Mouse (Mus musculus) thymus, adult 2 months (tissue): Measurements from ENCODE around the gene Fam222b. TPM values are rescaled to one million over a fixed set of nuclear protein-coding genes. Genes with fewer than 3 reads are reported as not detected.
A peak's percentile ranks its signal among the peaks of the same experiment; 100 is the strongest.

ENCODE experiments used
- DNase-seq: peaks from one replicate; pipeline ENCODE4 v3.0.0; 2021
- H3K27ac ChIP-seq: fragments of 200-500 bp; 2 replicates; pipeline ENCODE4 v1.5.1; 2012; ENCODE audit warnings: low read length, control low read depth; ENCODE audit not compliant: control insufficient read depth, insufficient read depth
- H3K27me3 ChIP-seq: fragments of 200-500 bp; 2 replicates; pipeline ENCODE4 v1.6.1; 2012; ENCODE audit warnings: mild to moderate bottlenecking, low read length, moderate library complexity, mixed read lengths; ENCODE audit not compliant: control insufficient read depth, insufficient read depth
- H3K36me3 ChIP-seq: fragments of 200-500 bp; 2 replicates; pipeline ENCODE4 v1.6.1; 2012; ENCODE audit warnings: mild to moderate bottlenecking, low read length, moderate library complexity; ENCODE audit not compliant: control insufficient read depth, insufficient read depth
- H3K4me1 ChIP-seq: fragments of 200-500 bp; replicated peaks from 2 replicates; pipeline ENCODE4 v1.6.1; 2012; ENCODE audit warnings: low read length; ENCODE audit not compliant: control insufficient read depth, insufficient read depth
- H3K4me3 ChIP-seq: fragments of 200-500 bp; 2 replicates; pipeline ENCODE4 v1.5.1; 2012; ENCODE audit warnings: mild to moderate bottlenecking, low read length, control low read depth, moderate library complexity; ENCODE audit not compliant: control insufficient read depth, insufficient read depth
- CTCF ChIP-seq: fragments of 200-500 bp; IDR thresholded peaks from 2 replicates; pipeline ENCODE4 v1.5.1; 2012; ENCODE audit warnings: mild to moderate bottlenecking, control low read depth, low read length, moderate library complexity, borderline replicate concordance; ENCODE audit not compliant: control insufficient read depth, poor library complexity, insufficient read depth; ENCODE audit errors: extremely low read depth
- POLR2A ChIP-seq: fragments of 200-500 bp; IDR thresholded peaks from 2 replicates; pipeline ENCODE4 v1.6.1; 2012; ENCODE audit warnings: mild to moderate bottlenecking, low read length, control low read depth, moderate library complexity; ENCODE audit not compliant: control insufficient read depth, poor library complexity, insufficient read depth; ENCODE audit errors: extremely low read depth
- WGBS: fragments of 180-500 bp; shearing (Covaris S2); methylation state at CpG from one replicate; pipeline ENCODE4 v1.1.7; 2018; 5-methylcytosine and 5-hydroxymethylcytosine counted together
- polyA plus RNA-seq: library from polyadenylated mRNA; depleted of rRNA; stranded (reverse); fragments of >200 nt; gene quantifications from 2 replicates; pipeline ENCODE4 v1.2.3, GENCODE M21; 2012; rRNA removed

The Fam222b gene
- polyA plus RNA-seq, 1 experiment = 17.6 TPM

DNA sequence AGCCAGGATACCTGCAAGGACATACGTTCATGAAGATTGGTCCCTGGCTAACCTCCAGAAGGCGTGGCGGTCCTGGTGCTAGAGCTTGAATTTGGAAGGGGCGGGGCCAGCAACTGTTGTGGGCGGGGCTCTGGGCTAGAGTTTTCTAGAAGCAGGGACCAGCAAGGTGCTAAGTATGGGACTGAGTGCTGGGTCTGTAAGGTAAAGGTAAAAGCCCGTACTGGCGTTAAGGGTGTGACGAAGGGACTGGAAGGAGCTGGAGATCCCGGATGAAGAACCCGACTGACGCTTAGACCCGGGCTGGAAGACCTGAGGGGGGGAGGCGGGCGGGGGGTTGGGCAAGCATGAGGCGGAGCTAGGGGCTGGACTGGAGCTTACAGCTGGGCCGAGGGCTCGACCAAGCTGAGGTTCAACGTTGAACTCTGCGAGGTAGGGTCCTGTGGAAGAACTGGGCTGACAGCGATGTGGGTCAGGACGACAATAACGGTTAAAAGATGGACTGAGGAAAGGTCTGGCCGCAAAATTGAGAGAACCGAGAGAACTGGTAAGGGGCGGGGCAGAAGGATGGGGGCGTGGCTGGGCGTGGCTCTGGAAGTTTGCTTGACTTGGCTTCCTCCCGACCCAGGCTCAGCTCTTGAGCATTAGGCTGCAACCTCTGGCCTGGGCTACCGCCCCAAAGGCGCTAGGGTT is 100.1 kb downstream of the Fam222b start:
- Histone ChIP-seq H3K27ac (no peak overlapping the region), H3K4me1 (peaks cover 12% of the 10 kb centered on the region), H3K4me3 (peak overlapping the region; percentile 53), H3K27me3 (peaks cover 6% of the 10 kb centered on the region; the same call in 1 of the 2 replicates), H3K36me3 (no peaks in the 10 kb centered on the region)
- 6% methylated on average over 30 of the region's 30 CpGs for WGBS
- TF ChIP-seq POLR2A = no peak
- no peak for TF ChIP-seq CTCF
- peak; percentile 56 for DNase-seq

DNA sequence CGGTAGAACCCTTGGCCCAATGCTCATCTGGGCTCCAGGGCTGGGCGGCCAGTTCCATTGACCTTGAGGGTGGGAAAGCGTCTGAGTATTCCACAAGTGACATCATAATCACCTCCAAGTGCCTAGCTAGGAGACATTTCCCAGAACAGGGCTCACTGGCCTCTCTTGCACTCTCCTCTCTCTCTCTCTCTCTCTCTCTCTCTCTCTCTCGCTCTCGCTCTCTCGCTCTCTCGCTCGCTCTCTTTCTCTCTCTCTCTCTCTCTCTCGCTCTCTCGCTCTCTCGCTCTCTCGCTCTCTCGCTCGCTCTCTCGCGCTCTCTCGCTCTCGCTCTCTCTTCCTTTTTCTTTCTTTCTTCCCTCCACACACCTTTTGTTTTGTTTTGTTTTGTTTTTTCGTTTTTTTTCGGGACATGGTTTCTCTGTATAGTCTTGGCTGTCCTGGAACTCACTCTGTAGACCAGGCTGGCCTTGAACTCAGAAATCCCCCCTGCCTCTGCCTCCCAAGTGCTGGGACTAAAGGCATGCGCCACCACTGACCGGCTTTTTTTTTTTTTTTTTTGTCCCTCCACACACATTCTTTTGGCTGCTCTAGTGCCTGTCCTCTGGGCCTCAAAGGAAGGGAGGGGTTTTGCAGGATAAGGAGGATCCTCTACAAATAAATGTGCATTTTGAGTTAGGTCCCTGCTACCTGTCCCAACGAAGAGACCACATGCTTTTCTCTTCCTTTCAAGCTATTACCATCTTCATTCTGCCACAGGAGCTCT is 100.8 kb downstream of the Fam222b start:
- Histone ChIP-seq H3K4me1 (peaks cover 10% of the 10 kb centered on the region), H3K27ac (no peak overlapping the region), H3K4me3 (peak overlapping the region; percentile 53), H3K27me3 (no peaks in the 10 kb centered on the region; the same call in 1 of the 2 replicates), H3K36me3 (no peaks in the 10 kb centered on the region)
- TF ChIP-seq POLR2A (no peak), CTCF (no peak)
- no peak for DNase-seq
- 73% methylated on average over 23 of the region's 23 CpGs for WGBS

DNA sequence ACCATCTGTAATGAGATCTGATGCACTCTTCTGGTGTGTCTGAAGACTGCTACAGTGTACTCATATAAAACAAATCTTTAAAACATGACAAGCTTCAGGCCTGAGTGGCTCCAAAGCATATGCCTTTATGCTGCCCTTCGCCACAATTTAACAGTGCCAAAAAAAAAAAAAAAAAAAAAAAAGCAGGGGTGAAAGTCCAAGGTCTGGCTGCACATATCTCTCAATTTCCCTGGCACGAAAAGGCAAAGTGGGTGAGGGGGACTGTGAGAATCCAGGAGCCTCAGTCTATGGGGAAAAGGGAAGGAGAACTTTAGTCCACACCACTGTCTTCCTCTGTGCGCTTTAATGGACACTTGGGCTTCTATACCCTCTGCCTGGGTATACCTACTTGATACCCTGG is 107.9 kb downstream of the Fam222b start:
- no peak for DNase-seq
- no peaks in the 10 kb centered on the region for H3K4me1 ChIP-seq
- H3K27me3 ChIP-seq = no peaks in the 10 kb centered on the region
- WGBS = 96% methylated on average over 3 of the region's 3 CpGs
- H3K36me3 ChIP-seq = peaks cover 22% of the 10 kb centered on the region
- no peak for TF ChIP-seq CTCF
- no peak for TF ChIP-seq POLR2A
- H3K27ac ChIP-seq = no peak overlapping the region
- H3K4me3 ChIP-seq = no peak overlapping the region

DNA sequence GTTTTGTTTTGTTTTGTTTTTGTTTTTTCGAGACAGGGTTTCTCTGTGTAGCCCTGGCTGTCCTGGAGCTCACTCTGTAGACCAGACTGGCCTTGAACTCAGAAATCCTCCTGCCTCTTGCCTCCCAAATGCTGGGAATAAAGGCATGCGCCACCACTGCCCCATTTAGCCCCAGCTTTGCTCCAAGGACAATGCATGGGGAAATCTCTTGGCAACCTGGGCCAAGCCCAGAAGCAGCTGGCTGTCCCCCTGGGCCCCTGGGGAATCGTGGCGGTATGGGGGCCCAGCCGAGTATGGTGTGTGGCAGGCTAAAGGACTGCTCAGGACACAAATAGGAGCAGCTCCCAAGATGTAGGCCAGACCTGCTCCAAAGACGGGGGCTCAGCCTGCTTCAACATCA is 109.8 kb downstream of the Fam222b start:
- 96% methylated on average over 6 of the region's 6 CpGs for WGBS
- Histone ChIP-seq H3K4me3 (no peak overlapping the region), H3K27me3 (no peaks in the 10 kb centered on the region), H3K4me1 (no peaks in the 10 kb centered on the region), H3K36me3 (peaks cover 41% of the 10 kb centered on the region), H3K27ac (no peak overlapping the region)
- no peak for DNase-seq
- TF ChIP-seq POLR2A (no peak), CTCF (no peak)

DNA sequence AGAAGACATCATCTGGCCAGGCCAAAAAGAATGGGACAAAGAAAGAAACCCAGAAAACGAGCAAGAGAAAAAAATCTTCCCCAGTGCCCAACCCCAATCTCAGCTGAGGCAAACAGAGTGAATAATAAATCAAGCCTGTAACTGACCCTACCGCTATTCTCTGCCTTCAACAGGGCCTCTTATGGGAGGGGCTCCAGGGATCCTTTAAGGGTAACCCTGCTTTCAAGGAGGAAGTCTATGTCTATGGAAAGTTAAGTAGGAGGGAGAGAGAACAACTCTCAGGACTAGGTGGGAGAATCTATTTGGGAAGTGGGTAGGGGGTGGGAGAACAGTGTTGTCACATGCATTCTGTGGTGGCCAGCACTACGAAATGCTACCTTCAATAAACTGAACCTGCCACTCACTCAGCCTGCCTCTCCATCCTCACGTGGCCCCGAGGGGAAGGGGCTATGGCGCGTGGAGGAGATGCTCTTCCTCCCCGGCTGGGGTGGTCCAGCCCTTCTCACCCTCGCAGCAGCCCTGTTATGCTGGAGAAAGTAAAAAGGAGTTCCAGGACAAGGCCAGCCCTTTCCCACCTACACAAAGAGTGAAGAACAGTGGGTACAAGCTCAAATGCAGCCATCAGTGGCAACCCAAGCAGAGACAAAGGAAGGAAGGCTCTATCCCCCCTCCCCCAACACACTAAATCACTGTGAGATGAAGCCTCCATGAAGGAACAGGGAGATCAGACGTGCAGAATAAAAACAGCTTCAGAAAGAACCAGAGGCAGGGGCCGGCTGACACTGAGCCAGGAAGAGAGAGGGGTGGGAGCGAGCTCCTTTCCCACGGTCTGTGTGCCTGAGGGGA is 111.1 kb downstream of the Fam222b start:
- no peak overlapping the region for H3K4me3 ChIP-seq
- 93% methylated on average over 13 of the region's 13 CpGs for WGBS
- no peak for DNase-seq
- no peak overlapping the region for H3K27ac ChIP-seq
- no peak for TF ChIP-seq CTCF
- TF ChIP-seq POLR2A = no peak
- H3K36me3 ChIP-seq = peaks cover 54% of the 10 kb centered on the region
- no peaks in the 10 kb centered on the region for H3K4me1 ChIP-seq
- no peaks in the 10 kb centered on the region for H3K27me3 ChIP-seq

Other genes with a start within 250 kb of the Fam222b start
- 5.1 and 6.5 TPM in 2 replicates for gene Pipox, start 200.6 kb upstream of the Fam222b start, polyA plus RNA-seq
- gene Sez6, start 163.9 kb upstream of the Fam222b start, polyA plus RNA-seq = 1.1 TPM in 2 replicates
- gene Phf12, start 111.9 kb upstream of the Fam222b start, polyA plus RNA-seq = 151 and 160 TPM in 2 replicates
- 13.4 and 14.4 TPM in 2 replicates for gene Dhrs13, start 62.4 kb upstream of the Fam222b start, polyA plus RNA-seq
- 124 and 136 TPM in 2 replicates for gene Flot2, start 56.7 kb upstream of the Fam222b start, polyA plus RNA-seq
- 41.7 and 45.7 TPM in 2 replicates for gene Eral1, start 14.3 kb upstream of the Fam222b start, polyA plus RNA-seq
- gene Traf4, start 70.9 kb downstream of the Fam222b start, polyA plus RNA-seq = 275 TPM in 2 replicates
- 27.0 and 27.4 TPM in 2 replicates for gene Nek8, start 82.0 kb downstream of the Fam222b start, polyA plus RNA-seq
- gene Tlcd1, start 82.1 kb downstream of the Fam222b start, polyA plus RNA-seq = 30.0 and 33.1 TPM in 2 replicates
- gene Rpl23a, start 88.9 kb downstream of the Fam222b start, polyA plus RNA-seq = 193 and 312 TPM in 2 replicates
- gene Rab34, start 93.8 kb downstream of the Fam222b start, polyA plus RNA-seq = 15.4 and 18.5 TPM in 2 replicates
- gene Proca1, start 98.7 kb downstream of the Fam222b start, polyA plus RNA-seq = 0.23 and 0.66 TPM in 2 replicates
- 95.9 and 132 TPM in 2 replicates for gene Sdf2, start 151.1 kb downstream of the Fam222b start, polyA plus RNA-seq
- 36.2 and 38.8 TPM in 2 replicates for gene Supt6, start 151.3 kb downstream of the Fam222b start, polyA plus RNA-seq
- 98.5 and 104 TPM in 2 replicates for gene 2610507B11Rik, start 167.1 kb downstream of the Fam222b start, polyA plus RNA-seq
- gene BC030499, start 196.2 kb downstream of the Fam222b start, polyA plus RNA-seq = 0.32 and 0.38 TPM in 2 replicates
- 46.1 and 52.7 TPM in 2 replicates for gene Spag5, start 206.9 kb downstream of the Fam222b start, polyA plus RNA-seq
- 2.4 and 3.0 TPM in 2 replicates for gene Aldoc, start 228.3 kb downstream of the Fam222b start, polyA plus RNA-seq
- 88.3 and 95.0 TPM in 2 replicates for gene Pigs, start 233.8 kb downstream of the Fam222b start, polyA plus RNA-seq
- gene Unc119, start 248.8 kb downstream of the Fam222b start, polyA plus RNA-seq = 31.1 and 42.0 TPM in 2 replicates